Mouse (Mus musculus): Measurements from ENCODE around the gene Wdr70. TPM values are rescaled to one million over a fixed set of nuclear protein-coding genes. Genes with fewer than 3 reads are reported as not detected.

Gene Wdr70
- polyA plus RNA-seq, 1 experiment from 2014 or later: 37.0 TPM

- Histone ChIP-seq H3K4me2 (ENCODE audit: low read length) (no peak overlapping the region), H3K9ac (ENCODE audit: low read length) (no peak overlapping the region), H3K36me3 (ENCODE audit: control insufficient read depth, insufficient read depth, low read length) (no peaks in the 10 kb centered on the region), H3K9me3 (ENCODE audit: control insufficient read depth, low read length) (no peaks in the 10 kb centered on the region), H3K4me1 (ENCODE audit: control insufficient read depth in 2 of 2, insufficient read depth in 2 of 2, low read length in 2 of 2) (peaks cover 0 to 2% of the 10 kb centered on the region in 2 experiments; a peak in 1 of 4 replicates), H3K27me3 (ENCODE audit: control insufficient read depth, insufficient read depth, low read length) (no peaks in the 10 kb centered on the region), H3K4me3 (ENCODE audit: control insufficient read depth in 1 of 2, insufficient read depth in 1 of 2, low read depth in 1 of 2, low read length in 2 of 2) (no peak overlapping the region), H3K27ac (replicated peaks in 1 of 2; ENCODE audit: control insufficient read depth in 1 of 2, insufficient read depth in 1 of 2, low read depth in 2 of 2, low read length in 2 of 2) (no peak overlapping the region)
- ATAC-seq (ENCODE audit: insufficient number of reproducible peaks, insufficient read depth, low FRiP score, low read depth): no peak
- 88% methylated on average over 9 of the region's 9 CpGs for WGBS
Observed at GRCm38 (mm10) chr15:7835404-7835803, 263.6 kb downstream of the Wdr70 start.

DNA sequence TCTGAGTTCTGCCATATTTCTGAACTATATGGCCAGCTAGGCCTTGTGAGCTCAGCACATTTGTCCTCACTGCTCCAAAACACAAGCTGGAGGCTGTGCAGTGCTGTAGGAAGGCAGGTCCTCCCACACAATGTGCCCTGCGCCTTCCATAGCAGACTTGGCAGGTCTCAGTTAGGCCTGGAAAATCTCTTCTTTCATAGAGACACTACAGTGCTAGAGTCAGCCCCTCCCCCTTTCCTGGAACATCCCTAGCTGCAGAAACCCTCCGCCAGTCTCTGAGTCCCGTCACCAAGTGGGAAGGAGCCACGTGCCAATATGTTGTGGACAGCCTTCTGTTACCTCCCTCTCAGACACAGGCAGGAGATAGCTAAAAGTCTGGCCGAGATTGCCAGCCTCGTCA lies 273.5 kb downstream of the Wdr70 start:
- 13% methylated on average over 6 of the region's 6 CpGs for WGBS
- H3K27ac ChIP-seq (replicated peaks in 1 of 2; ENCODE audit: control insufficient read depth in 1 of 2, insufficient read depth in 1 of 2, low read depth in 2 of 2, low read length in 2 of 2): peak overlapping the region in 1 of 2 experiments; percentile 55; a peak in 1 of 4 replicates
- H3K4me1 ChIP-seq (ENCODE audit: control insufficient read depth in 2 of 2, insufficient read depth in 2 of 2, low read length in 2 of 2): peaks cover 11 to 19% of the 10 kb centered on the region in 2 experiments
- no peaks in the 10 kb centered on the region for H3K9me3 ChIP-seq (ENCODE audit: control insufficient read depth, low read length)
- H3K9ac ChIP-seq (ENCODE audit: low read length): no peak overlapping the region
- H3K27me3 ChIP-seq (ENCODE audit: control insufficient read depth, insufficient read depth, low read length): peaks cover 4% of the 10 kb centered on the region
- peak; percentile 76 for ATAC-seq (ENCODE audit: insufficient number of reproducible peaks, insufficient read depth, low FRiP score, low read depth)
- no peaks in the 10 kb centered on the region for H3K36me3 ChIP-seq (ENCODE audit: control insufficient read depth, insufficient read depth, low read length)
- no peak overlapping the region for H3K4me3 ChIP-seq (ENCODE audit: control insufficient read depth in 1 of 2, insufficient read depth in 1 of 2, low read depth in 1 of 2, low read length in 2 of 2)
- no peak overlapping the region for H3K4me2 ChIP-seq (ENCODE audit: low read length)

- H3K36me3 ChIP-seq (ENCODE audit: control insufficient read depth, insufficient read depth, low read length): no peaks in the 10 kb centered on the region
- H3K4me1 ChIP-seq (ENCODE audit: control insufficient read depth in 2 of 2, insufficient read depth in 2 of 2, low read length in 2 of 2): peaks cover 11 to 19% of the 10 kb centered on the region in 2 experiments
- H3K9me3 ChIP-seq (ENCODE audit: control insufficient read depth, low read length): no peaks in the 10 kb centered on the region
- peaks cover 10% of the 10 kb centered on the region for H3K27me3 ChIP-seq (ENCODE audit: control insufficient read depth, insufficient read depth, low read length)
- H3K27ac ChIP-seq (replicated peaks in 1 of 2; ENCODE audit: control insufficient read depth in 1 of 2, insufficient read depth in 1 of 2, low read depth in 2 of 2, low read length in 2 of 2): no peak overlapping the region
- peak overlapping the region; percentile 34; the same call in 1 of the 2 replicates for H3K9ac ChIP-seq (ENCODE audit: low read length)
- ATAC-seq (ENCODE audit: insufficient number of reproducible peaks, insufficient read depth, low FRiP score, low read depth): peak; percentile 47; the same call in 1 of the 2 replicates
- peak overlapping the region; percentile 38 for H3K4me2 ChIP-seq (ENCODE audit: low read length)
- H3K4me3 ChIP-seq (ENCODE audit: control insufficient read depth in 1 of 2, insufficient read depth in 1 of 2, low read depth in 1 of 2, low read length in 2 of 2): no peak overlapping the region
- 44% methylated on average over 6 of the region's 6 CpGs for WGBS
Observed at GRCm38 (mm10) chr15:7823886-7824285, 275.1 kb downstream of the Wdr70 start.

Small RNA genes lying within 50 kb of the gene (microRNA-seq; reads per million reads assigned to microRNA genes)
- not detected for gene Gm27529

Other genes starting within 250 kb of the Wdr70 start
- gene Nup155, start 10.1 kb upstream of the Wdr70 start, polyA plus RNA-seq (2014; fragmentation: Nextera tagmentation; extraction: Ambion mirVana): 12.7 and 13.2 TPM in 2 replicates
- gene Cplane1, start 69.9 kb upstream of the Wdr70 start, polyA plus RNA-seq (2014; fragmentation: Nextera tagmentation; extraction: Ambion mirVana): 6.7 and 8.4 TPM in 2 replicates

Data from heart, embryonic 14.5 days (tissue).